Mouse (Mus musculus) olfactory bulb, adult 2 months (tissue): ENCODE data around the gene Sema3e. TPM values are rescaled to one million over a fixed set of nuclear protein-coding genes. Genes with fewer than 3 reads are reported as not detected.

ENCODE experiments used
- H3K27ac ChIP-seq: fragments of 200-500 bp; 2 replicates; pipeline ENCODE4 v1.5.1; 2012; ENCODE audit warnings: low read depth, low read length; ENCODE audit not compliant: insufficient read depth
- H3K4me1 ChIP-seq: fragments of 200-500 bp; 2 replicates; pipeline ENCODE4 v1.6.1; 2012; ENCODE audit warnings: low read length; ENCODE audit not compliant: control insufficient read depth, insufficient read depth
- H3K4me3 ChIP-seq: fragments of 200-500 bp; 2 replicates; pipeline ENCODE4 v1.5.1; 2012; ENCODE audit warnings: mild to moderate bottlenecking, low read depth, low read length, moderate library complexity; ENCODE audit not compliant: insufficient read depth
- CTCF ChIP-seq: fragments of 200-500 bp; IDR thresholded peaks from 2 replicates; pipeline ENCODE4 v1.5.1; 2012; ENCODE audit warnings: low read depth, mild to moderate bottlenecking, low read length, moderate library complexity; ENCODE audit not compliant: insufficient read depth
- POLR2A ChIP-seq: fragments of 200-500 bp; IDR thresholded peaks from 2 replicates; pipeline ENCODE4 v1.6.1; 2012; ENCODE audit warnings: mild to moderate bottlenecking, low read depth, low read length, moderate library complexity; ENCODE audit not compliant: insufficient read depth
- WGBS: fragments of 180-500 bp; shearing (Covaris S2); methylation state at CpG from one replicate; pipeline ENCODE4 v1.1.7; 2018; 5-methylcytosine and 5-hydroxymethylcytosine counted together
- polyA plus RNA-seq: library from polyadenylated mRNA; stranded (reverse); fragments of >200 nt; gene quantifications from 2 replicates; pipeline ENCODE4 v1.2.4, GENCODE M21; 2012; ENCODE audit warnings: low replicate concordance; ENCODE audit not compliant: missing spikeins, insufficient read depth, insufficient read length

Sema3e gene
- polyA plus RNA-seq, 1 experiment, result not detected

GRCm38 (mm10) chr5:14167776-14168175 is 142.7 kb downstream of the Sema3e start:
- 84% methylated on average over 3 of the region's 3 CpGs for WGBS
- H3K4me1 ChIP-seq, result no peaks in the 10 kb centered on the region
- no peak overlapping the region for H3K27ac ChIP-seq
- no peak overlapping the region for H3K4me3 ChIP-seq
- TF ChIP-seq POLR2A (no peak), CTCF (no peak)

DNA sequence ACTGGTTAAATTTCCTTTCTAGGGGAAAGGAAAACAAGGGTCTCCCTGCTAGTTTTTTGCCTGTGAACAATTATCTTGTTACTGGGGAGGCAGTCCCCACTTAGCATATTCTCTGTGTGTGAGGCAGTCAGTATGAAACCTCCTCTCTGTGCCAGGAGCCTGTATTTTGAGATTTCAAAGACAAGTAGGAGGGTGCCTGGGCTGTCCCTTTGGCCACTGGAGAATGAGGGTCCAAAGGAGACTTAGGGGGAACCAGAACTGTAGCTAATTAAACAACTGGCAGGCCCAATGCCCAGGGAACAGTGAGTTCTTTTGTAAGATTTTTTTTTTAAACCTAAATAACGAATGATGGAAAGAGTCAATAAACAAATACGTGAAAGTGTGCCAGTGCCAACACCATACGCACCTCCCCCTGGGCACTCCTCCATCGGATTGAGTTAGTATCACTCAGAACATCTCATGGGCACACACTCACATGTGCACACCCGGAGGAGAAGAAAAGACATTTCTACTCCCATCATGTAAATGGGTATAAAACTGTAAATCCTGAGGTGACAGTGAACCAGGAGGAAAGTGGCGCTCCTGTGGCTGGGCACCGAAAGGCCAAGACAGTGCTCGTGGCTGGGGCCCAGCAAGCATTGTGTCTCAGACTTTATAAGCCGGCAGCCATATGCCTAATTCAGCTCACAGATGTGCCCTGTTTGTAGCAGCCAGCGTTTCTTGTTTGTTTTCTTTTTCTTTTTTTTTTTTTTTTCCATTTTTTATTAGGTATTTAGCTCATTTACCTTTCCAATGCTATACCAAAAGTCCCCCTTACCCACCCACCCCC is 148.5 kb downstream of the Sema3e start:
- no peak for TF ChIP-seq CTCF
- TF ChIP-seq POLR2A, result no peak
- 41% methylated on average over 10 of the region's 10 CpGs for WGBS

DNA sequence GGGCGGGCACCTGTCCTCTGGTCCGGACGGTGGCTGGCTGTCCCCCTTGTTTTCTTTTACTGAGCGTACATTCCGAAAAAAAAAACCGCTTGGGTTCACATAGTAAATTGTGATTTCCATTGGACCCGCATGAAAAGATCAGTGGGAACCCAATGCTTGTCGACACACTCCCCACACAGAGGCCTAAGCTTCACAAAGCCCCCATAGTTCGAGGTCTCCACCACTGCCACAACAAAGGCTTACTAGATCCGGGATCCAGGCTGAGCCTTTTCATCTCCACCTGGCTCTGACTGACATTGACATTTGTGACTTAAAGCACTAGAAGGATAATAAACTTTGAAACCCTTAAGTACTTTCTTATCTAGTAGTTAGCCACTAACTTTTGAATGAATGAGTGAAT is 155.5 kb downstream of the Sema3e start:
- 75% methylated on average over 10 of the region's 10 CpGs for WGBS
- no peaks in the 10 kb centered on the region for H3K4me1 ChIP-seq
- H3K4me3 ChIP-seq, result no peak overlapping the region
- no peak overlapping the region for H3K27ac ChIP-seq
- no peak for TF ChIP-seq POLR2A
- no peak for TF ChIP-seq CTCF

More for the DNA sequence above, 148.5 kb downstream of the Sema3e start:
- H3K27ac ChIP-seq, result no peak overlapping the region
- H3K4me1 ChIP-seq, result no peaks in the 10 kb centered on the region
- no peak overlapping the region for H3K4me3 ChIP-seq

- TF ChIP-seq POLR2A (no peak), CTCF (no peak)
- H3K27ac ChIP-seq, result no peak overlapping the region
- WGBS, result 87% methylated on average over 11 of the region's 11 CpGs
- no peaks in the 10 kb centered on the region for H3K4me1 ChIP-seq
- no peak overlapping the region for H3K4me3 ChIP-seq
These were observed 157.1 kb downstream of the Sema3e start for GRCm38 (mm10) chr5:14182156-14182555.

DNA sequence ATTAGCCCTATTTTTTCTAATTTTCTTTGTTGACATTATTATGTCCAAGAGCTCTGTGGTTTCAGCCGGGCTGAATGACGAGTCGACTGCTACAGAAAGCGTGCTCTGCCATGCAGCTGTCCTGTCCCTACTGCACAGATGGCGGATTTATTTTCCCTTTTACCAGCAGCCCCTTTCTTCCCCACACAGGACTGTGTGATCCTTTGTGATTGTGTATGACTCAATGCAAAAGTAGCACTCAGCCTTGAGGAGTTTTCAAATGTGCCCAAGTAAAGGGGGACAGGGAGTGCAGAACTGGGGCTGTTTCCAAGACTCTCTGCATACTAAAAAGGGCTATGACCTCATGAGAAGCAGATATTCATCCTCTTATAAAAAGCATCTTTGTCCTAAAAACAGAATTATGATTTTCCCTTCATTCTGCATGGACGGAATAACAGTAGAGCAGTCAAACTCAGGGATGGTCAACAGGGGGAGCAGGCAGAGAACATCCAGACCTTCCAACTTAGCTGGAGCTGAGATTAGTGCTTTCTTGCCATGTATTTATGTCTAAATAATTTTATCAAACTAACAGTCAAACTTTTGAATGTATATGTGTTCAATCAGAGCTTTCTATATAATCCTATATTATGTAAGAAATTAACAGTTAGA is 170.2 kb downstream of the Sema3e start:
- Histone ChIP-seq H3K4me1 (no peaks in the 10 kb centered on the region), H3K27ac (no peak overlapping the region), H3K4me3 (no peak overlapping the region)
- 38% methylated on average over 6 of the region's 6 CpGs for WGBS
- TF ChIP-seq CTCF, result no peak
- TF ChIP-seq POLR2A, result no peak

- TF ChIP-seq CTCF (no peak), POLR2A (no peak)
- Histone ChIP-seq H3K27ac (no peak overlapping the region), H3K4me3 (no peak overlapping the region), H3K4me1 (no peaks in the 10 kb centered on the region)
- WGBS, result 85% methylated on average over 3 of the region's 3 CpGs
These were observed 173.4 kb downstream of the Sema3e start for GRCm38 (mm10) chr5:14198344-14199040.

DNA sequence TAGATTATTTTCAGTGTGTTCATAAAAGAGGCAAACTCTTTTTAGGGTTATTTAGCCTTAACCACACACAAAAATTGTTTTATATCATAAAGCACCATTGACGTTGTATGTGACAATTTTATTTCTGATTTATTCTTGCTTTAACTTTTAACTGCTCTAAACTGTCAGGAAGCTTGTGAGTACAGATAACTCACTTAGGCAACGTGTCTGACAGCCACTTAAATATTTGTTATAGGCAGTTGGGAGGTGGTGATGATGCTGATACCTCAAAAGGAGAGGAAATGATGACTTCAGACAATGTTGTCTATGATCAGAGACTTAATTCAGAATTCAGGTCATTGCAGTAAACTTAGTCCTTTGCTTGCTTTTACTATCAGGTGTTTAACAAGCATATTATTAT is 181.7 kb downstream of the Sema3e start:
- 88% methylated on average over 2 of the region's 2 CpGs for WGBS
- Histone ChIP-seq H3K4me3 (no peak overlapping the region), H3K27ac (no peak overlapping the region), H3K4me1 (no peaks in the 10 kb centered on the region)
- no peak for TF ChIP-seq POLR2A
- TF ChIP-seq CTCF, result no peak

DNA sequence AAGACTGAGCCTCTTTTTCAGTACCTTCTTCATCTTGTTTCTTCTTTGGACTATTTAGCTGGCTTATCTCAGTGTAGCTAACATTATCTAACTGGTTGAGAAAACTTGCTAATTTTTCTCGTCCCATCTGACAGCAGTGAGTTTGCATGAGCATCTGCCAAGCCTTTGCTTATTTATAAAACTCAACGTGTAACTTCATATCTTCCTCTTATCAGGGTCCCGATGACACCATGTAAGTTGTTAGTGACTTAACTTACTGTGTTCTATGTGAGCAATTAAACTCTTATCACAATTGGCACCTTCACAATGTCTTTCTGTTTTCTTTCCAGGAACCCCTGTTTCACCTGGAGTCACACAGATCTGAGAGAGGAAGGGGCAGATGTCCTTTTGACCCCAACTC is 184.9 kb downstream of the Sema3e start:
- H3K27ac ChIP-seq, result no peak overlapping the region
- no peak overlapping the region for H3K4me3 ChIP-seq
- TF ChIP-seq POLR2A, result no peak
- no peak for TF ChIP-seq CTCF
- H3K4me1 ChIP-seq, result no peaks in the 10 kb centered on the region
- WGBS, result 81% methylated on average over 3 of the region's 3 CpGs

DNA sequence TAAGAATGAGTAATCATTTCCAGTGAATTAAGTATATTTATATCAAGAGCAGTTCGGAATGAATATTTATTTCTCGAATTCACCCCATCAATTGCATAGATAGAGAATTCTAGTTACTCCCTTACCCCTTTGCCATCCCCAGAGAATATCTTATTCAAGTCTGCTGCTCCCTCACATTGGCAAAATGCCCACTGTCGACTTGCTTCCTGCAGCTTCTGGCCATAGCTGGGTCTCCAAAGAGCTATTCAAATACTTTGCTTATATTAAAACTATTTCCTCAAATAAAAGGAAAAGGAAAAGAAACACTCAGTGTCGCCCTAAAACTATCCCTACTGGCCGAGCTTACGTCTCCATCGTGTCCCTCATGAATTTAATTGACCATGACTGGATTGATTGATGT is 191.1 kb downstream of the Sema3e start:
- no peaks in the 10 kb centered on the region for H3K4me1 ChIP-seq
- no peak overlapping the region for H3K27ac ChIP-seq
- WGBS, result 51% methylated on average over 7 of the region's 7 CpGs
- TF ChIP-seq CTCF (no peak), POLR2A (no peak)
- H3K4me3 ChIP-seq, result no peak overlapping the region
